Mouse (Mus musculus) ES-Bruce4 (cell line): ENCODE measurements at regions not wholly inside any gene's neighbourhood (a gene's known extent, or its start where the extent isn't known, plus 50 kb on each side); places are given as distances from the start of the nearest gene placed in this dataset.

Experiments
- H3K27ac ChIP-seq: 2 replicates; pipeline ENCODE4 v1.5.1; 2012; ENCODE audit warnings: low read length, inconsistent platforms; ENCODE audit not compliant: insufficient read depth
- H3K27me3 ChIP-seq: 2 replicates; pipeline ENCODE4 v1.6.1; 2012; ENCODE audit warnings: mild to moderate bottlenecking, low read length, inconsistent platforms; ENCODE audit not compliant: control insufficient read depth, poor library complexity, insufficient read depth, severe bottlenecking
- H3K36me3 ChIP-seq: 2 replicates; pipeline ENCODE4 v1.6.1; 2012; ENCODE audit warnings: inconsistent platforms, mild to moderate bottlenecking, low read length, moderate library complexity; ENCODE audit not compliant: control insufficient read depth, poor library complexity, insufficient read depth, severe bottlenecking
- H3K4me1 ChIP-seq: one replicate; pipeline ENCODE4 v1.8.1; 2011; ENCODE audit warnings: low read length; ENCODE audit not compliant: control insufficient read depth, insufficient read depth
- H3K4me3 ChIP-seq: 2 replicates; pipeline ENCODE4 v1.5.1; 2011; ENCODE audit warnings: low read depth, mild to moderate bottlenecking, low read length
- H3K9ac ChIP-seq: 2 replicates; pipeline ENCODE4 v1.6.1; 2012; ENCODE audit warnings: low read depth, mild to moderate bottlenecking, inconsistent platforms; ENCODE audit not compliant: poor library complexity, severe bottlenecking
- H3K9me3 ChIP-seq: replicated peaks from 2 replicates; pipeline ENCODE4 v1.6.1; 2012; ENCODE audit warnings: mild to moderate bottlenecking, low read length, inconsistent platforms; ENCODE audit not compliant: control insufficient read depth, poor library complexity, insufficient read depth, severe bottlenecking
- CTCF ChIP-seq: IDR thresholded peaks from one replicate; pipeline ENCODE4 v1.8.1; 2011; ENCODE audit warnings: low read depth, low read length
- EP300 ChIP-seq: IDR thresholded peaks from 2 replicates; pipeline ENCODE4 v1.6.1; 2011; ENCODE audit warnings: low read depth, low read length; ENCODE audit not compliant: insufficient read depth
- POLR2A ChIP-seq: IDR thresholded peaks from one replicate; pipeline ENCODE4 v1.8.1; 2011; ENCODE audit warnings: low read length; ENCODE audit not compliant: insufficient read depth

GRCm38 (mm10) chr4:47964630-47965029 is 80.3 kb upstream of the Nr4a3 start:
- no peak overlapping the region for H3K9ac ChIP-seq
- H3K4me1 ChIP-seq, result no peaks in the 10 kb centered on the region
- H3K27me3 ChIP-seq, result no peaks in the 10 kb centered on the region
- H3K36me3 ChIP-seq, result no peaks in the 10 kb centered on the region
- no peak overlapping the region for H3K4me3 ChIP-seq
- H3K27ac ChIP-seq, result no peak overlapping the region
- no peaks in the 10 kb centered on the region for H3K9me3 ChIP-seq
- TF ChIP-seq EP300 (no peak), POLR2A (no peak)

GRCm38 (mm10) chr4:47971861-47972260 is 73.1 kb upstream of the Nr4a3 start:
- Histone ChIP-seq H3K4me1 (no peaks in the 10 kb centered on the region), H3K9ac (no peak overlapping the region), H3K9me3 (no peaks in the 10 kb centered on the region), H3K27me3 (no peaks in the 10 kb centered on the region), H3K27ac (no peak overlapping the region), H3K36me3 (no peaks in the 10 kb centered on the region), H3K4me3 (no peak overlapping the region)
- TF ChIP-seq EP300 (no peak), POLR2A (no peak), CTCF (no peak)

GRCm38 (mm10) chr4:47979579-47980313 is 65.2 kb upstream of the Nr4a3 start:
- Histone ChIP-seq H3K27ac (no peak overlapping the region), H3K9me3 (no peaks in the 10 kb centered on the region), H3K4me1 (no peaks in the 10 kb centered on the region), H3K9ac (no peak overlapping the region), H3K36me3 (no peaks in the 10 kb centered on the region), H3K4me3 (no peak overlapping the region), H3K27me3 (no peaks in the 10 kb centered on the region)
- TF ChIP-seq CTCF (no peak), EP300 (no peak)
